Mouse (Mus musculus): ENCODE data around the gene Eri2. TPM values are rescaled to one million over a fixed set of nuclear protein-coding genes. Genes with fewer than 3 reads are reported as not detected.
"Not testable (repeated sequence)": the region's sequence is repeated elsewhere in the genome, so short reads cannot be mapped to it uniquely, and the experiment has no call there.

Gene Eri2
- total RNA-seq, 4 experiments from 2014 or later = 1.4 to 2.8 (median 2.1) TPM

DNA sequence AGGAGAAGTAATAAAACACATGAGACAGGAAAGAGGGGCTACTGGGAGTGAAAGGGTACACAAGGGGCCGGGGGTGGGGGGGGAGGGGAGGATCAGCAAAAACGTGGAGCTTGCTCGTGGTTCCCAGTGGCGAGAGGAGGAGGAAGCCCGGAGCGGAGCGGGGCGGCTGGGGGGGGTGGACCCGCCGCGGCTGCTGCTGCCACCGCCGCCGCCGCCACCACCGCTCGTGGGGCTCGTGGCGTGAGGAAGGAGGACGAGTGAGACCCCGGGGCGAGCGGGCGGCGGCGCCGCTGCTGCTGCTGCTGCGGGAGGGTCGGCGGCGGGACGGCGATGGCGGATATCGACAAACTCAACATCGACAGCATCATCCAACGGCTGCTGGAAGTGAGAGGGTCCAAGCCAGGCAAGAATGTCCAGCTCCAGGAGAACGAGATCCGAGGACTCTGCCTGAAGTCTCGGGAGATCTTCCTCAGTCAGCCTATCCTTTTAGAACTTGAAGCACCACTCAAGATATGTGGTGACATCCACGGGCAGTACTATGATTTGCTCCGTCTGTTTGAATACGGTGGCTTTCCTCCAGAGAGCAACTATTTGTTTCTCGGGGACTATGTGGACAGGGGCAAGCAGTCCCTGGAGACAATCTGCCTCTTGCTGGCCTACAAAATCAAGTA lies 53.9 kb downstream of the Eri2 start:
- not testable (repeated sequence) for DNase-seq (ENCODE audit: low spot score)

DNA sequence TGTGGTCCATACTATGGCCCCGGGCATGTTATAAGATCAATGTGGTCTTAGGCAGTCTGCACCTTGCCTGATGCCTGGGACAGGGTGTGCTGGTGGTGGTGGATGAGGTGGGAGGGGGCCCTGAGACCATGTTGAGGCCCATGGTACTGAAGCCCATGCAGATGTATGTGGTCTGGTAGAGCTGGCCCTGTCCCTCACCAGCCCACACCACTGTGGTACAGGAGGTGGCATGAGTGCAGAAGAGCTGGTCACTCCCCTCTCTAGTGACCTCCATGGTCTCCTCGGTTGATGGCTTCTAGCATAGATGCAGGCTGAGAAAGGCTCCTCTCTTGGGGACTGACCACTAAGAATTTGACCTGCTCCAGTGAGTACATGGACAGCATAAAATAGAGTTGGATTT lies 55.0 kb downstream of the Eri2 start:
- DNase-seq (ENCODE audit: low spot score) = no peak

DNA sequence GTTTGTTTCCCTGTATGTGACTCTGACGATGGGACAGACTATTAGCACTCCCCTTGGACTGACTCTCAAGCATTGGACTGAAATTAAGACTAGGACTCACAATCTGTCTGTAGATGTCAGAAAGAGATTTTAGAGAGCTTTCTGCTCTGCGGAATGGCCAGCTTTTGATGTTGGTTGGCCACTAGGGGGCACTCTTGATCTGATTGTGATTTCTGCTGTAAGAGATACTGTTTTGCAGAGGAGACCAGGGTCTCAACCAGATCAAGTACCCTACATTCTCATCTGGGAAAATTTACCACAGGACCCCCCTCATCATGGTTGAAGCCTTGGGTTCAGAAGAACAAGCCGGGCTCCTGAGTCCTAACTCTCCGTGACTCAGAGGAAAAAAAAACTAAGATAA lies 62.6 kb downstream of the Eri2 start:
- not testable (repeated sequence) for DNase-seq (ENCODE audit: low spot score)

DNA sequence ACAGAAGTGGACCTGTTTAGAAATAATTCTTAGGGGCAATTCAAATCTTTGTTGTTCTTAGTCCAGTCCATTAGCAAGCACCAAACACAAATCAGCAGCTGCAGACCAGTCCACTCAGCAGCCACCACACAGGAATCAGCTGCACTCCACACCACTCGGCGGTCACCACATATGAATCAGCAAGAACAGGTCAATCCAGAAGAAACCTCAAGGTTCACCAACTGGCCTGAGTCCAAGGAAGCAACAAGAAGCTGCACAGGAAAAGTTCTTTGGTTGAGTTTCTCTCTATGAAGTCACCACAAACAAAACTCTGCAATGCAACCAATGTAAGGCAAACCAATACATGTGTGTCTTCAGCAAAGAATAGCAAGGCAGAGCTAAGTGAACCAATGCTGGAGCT lies 66.2 kb downstream of the Eri2 start:
- DNase-seq (ENCODE audit: low spot score) = no peak

DNA sequence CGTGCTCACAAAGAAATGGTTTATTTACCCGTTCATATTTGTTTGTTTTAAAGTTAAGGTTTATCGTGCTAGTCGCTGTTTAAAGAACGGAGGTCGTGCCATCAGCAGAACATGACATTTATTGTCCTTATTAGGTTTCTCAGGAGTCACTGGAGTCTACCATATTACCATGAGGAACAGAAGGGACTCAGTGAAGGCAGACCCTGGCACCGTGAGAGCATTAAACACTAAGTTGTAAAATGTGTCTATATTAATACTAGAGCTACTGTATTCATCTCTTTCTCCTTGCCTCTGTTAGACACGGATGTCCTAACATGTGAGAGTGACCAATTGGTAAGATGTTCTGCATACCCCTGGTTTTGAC lies 72.9 kb downstream of the Eri2 start:
- DNase-seq (ENCODE audit: low spot score) = no peak

DNA sequence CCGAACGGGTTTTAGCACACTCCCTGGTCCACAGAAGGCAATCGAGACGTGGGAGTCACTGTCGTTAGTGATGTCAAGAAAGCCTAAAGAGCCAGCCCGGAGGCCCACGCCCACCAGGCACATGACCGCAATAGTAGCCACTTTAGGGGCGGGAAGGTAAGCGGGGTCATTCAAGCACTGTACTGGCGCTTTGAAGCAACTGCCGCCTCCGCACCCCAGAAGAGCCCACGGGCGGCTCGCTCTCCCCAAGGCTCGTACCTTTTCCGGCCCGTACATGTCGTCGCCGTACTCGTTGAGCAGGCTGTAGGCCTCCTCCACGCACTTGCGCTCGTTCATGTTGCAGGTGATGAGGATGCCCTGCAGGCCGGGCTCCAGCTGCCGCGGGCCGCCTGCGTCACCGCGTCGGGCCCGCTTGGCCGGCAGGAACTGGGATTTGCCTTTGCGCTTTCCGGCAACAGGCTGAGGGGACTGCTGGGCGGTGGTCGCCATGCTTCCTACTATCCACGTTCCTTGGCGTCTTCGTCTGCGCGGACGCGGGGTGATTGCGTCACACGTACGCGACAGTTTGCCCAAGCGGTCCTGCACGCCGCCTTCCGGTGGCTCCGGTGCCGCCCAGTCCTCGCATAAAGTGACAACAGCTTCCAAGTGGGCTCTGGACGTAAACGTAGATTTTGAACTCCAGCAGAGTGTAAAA lies 73.5 kb downstream of the Eri2 start, which contains the start of gene Thumpd1:
Thumpd1 (minus strand) TSS at position 546 of the 694 bp plus-strand sequence.
- DNase-seq (ENCODE audit: low spot score) = peak; percentile 90

Other genes starting within 250 kb of the Eri2 start
- not detected for gene Acsm2, start 239.7 kb downstream of the Eri2 start, total RNA-seq (2022)
- not detected for gene Acsm1, start 187.0 kb downstream of the Eri2 start, total RNA-seq (2022)
- not detected for gene Acsm4, start 104.0 kb downstream of the Eri2 start, total RNA-seq (2022)
- 10 to 100 TPM; 14.9 to 18.8 (median 17.2) TPM for gene Thumpd1, start 73.3 kb downstream of the Eri2 start, total RNA-seq (2022)
- under 1 TPM; 0.20 to 0.47 (median 0.32) TPM for gene Acsm3, start 33.1 kb downstream of the Eri2 start, total RNA-seq (2022)
- 1 to 10 TPM; 1.1 to 3.3 (median 2.4) TPM for gene Rexo5, start 52 bp downstream of the Eri2 start, total RNA-seq (2022)
- gene Lyrm1, start 101.8 kb upstream of the Eri2 start, total RNA-seq (2022) = 10 to 100 TPM in 2 of 4 experiments, 1 to 10 TPM in 2; 9.1 to 10.7 (median 10.0) TPM
- 10 to 100 TPM in 3 of 4 experiments, 1 to 10 TPM in 1; 9.4 to 16.1 (median 14.2) TPM for gene Dcun1d3, start 102.2 kb upstream of the Eri2 start, total RNA-seq (2022)

Measured in heart, adult 8-10 months (tissue).